Mouse (Mus musculus) brown adipose tissue, adult 24 weeks (tissue): Measurements from ENCODE around the gene Pms2. TPM values are rescaled to one million over a fixed set of nuclear protein-coding genes. Genes with fewer than 3 reads are reported as not detected.

Source experiments
- H3K27ac ChIP-seq: fragments of 200-500 bp; replicated peaks from 2 replicates; pipeline ENCODE4 v1.5.1; 2012; ENCODE audit warnings: low read depth, mild to moderate bottlenecking, low read length
- H3K4me1 ChIP-seq: fragments of 200-500 bp; 2 replicates; pipeline ENCODE4 v1.6.1; 2012; ENCODE audit warnings: low read length, mixed read lengths; ENCODE audit not compliant: control insufficient read depth, insufficient read depth, insufficient read length
- H3K4me3 ChIP-seq: fragments of 200-500 bp; 2 replicates; pipeline ENCODE4 v1.5.1; 2012; ENCODE audit warnings: low read depth, mild to moderate bottlenecking, low read length, moderate library complexity; ENCODE audit not compliant: insufficient read depth
- polyA plus RNA-seq: library from polyadenylated mRNA; stranded (reverse); fragments of >200 nt; gene quantifications from 2 replicates; pipeline ENCODE4 v1.2.4, GENCODE M21; 2012; ENCODE audit not compliant: missing spikeins, insufficient read depth, insufficient read length

Gene Pms2
- polyA plus RNA-seq = 2.9 and 3.0 TPM in 2 replicates

GRCm38 (mm10) chr5:143909417-143910400 lies at the start of gene Pms2, which contains the start of gene Aimp2:
TSS of gene Pms2 (plus strand) at chr5:143909964.
TSS of gene Aimp2 (minus strand) at chr5:143909847.
- peak within 1 kb of the TSS; percentile 11; the same call in 1 of the 2 replicates for H3K27ac ChIP-seq
- H3K4me3 ChIP-seq = peak within 1 kb of the TSS; percentile 72
- no peaks in the 10 kb centered on the region for H3K4me1 ChIP-seq

- H3K27ac ChIP-seq = no peak overlapping the region
- H3K4me1 ChIP-seq = no peaks in the 10 kb centered on the region
- H3K4me3 ChIP-seq = no peak overlapping the region
Measured at GRCm38 (mm10) chr5:143871547-143872169, 38.1 kb upstream of the Pms2 start.

GRCm38 (mm10) chr5:143874571-143874970 lies 35.2 kb upstream of the Pms2 start:
- H3K4me1 ChIP-seq = no peaks in the 10 kb centered on the region
- no peak overlapping the region for H3K4me3 ChIP-seq
- no peak overlapping the region for H3K27ac ChIP-seq

GRCm38 (mm10) chr5:143885274-143885673 lies 24.5 kb upstream of the Pms2 start:
- H3K27ac ChIP-seq = no peak overlapping the region
- H3K4me1 ChIP-seq = no peaks in the 10 kb centered on the region
- H3K4me3 ChIP-seq = no peak overlapping the region

GRCm38 (mm10) chr5:143890741-143891140 lies 19.0 kb upstream of the Pms2 start:
- Histone ChIP-seq H3K27ac (no peak overlapping the region), H3K4me3 (no peak overlapping the region), H3K4me1 (no peaks in the 10 kb centered on the region)

- H3K27ac ChIP-seq = no peak overlapping the region
- no peak overlapping the region for H3K4me3 ChIP-seq
- H3K4me1 ChIP-seq = no peaks in the 10 kb centered on the region
Measured at GRCm38 (mm10) chr5:143892255-143892886, 17.4 kb upstream of the Pms2 start.

- no peak overlapping the region for H3K27ac ChIP-seq
- no peaks in the 10 kb centered on the region for H3K4me1 ChIP-seq
- H3K4me3 ChIP-seq = no peak overlapping the region
Measured at GRCm38 (mm10) chr5:143893396-143893795, 16.4 kb upstream of the Pms2 start.

GRCm38 (mm10) chr5:143897635-143898330 lies 12.0 kb upstream of the Pms2 start, which contains the start of gene Ankrd61:
TSS of gene Ankrd61 (minus strand) at chr5:143897685.
- H3K27ac ChIP-seq = no peak within 1 kb of the TSS
- no peak within 1 kb of the TSS for H3K4me3 ChIP-seq
- H3K4me1 ChIP-seq = no peaks in the 10 kb centered on the region

- Histone ChIP-seq H3K4me3 (no peak overlapping the region), H3K27ac (no peak overlapping the region), H3K4me1 (no peaks in the 10 kb centered on the region)
Measured at GRCm38 (mm10) chr5:143902111-143902510, 7.7 kb upstream of the Pms2 start.

GRCm38 (mm10) chr5:143903813-143904212 lies 6.0 kb upstream of the Pms2 start:
- Histone ChIP-seq H3K4me1 (no peaks in the 10 kb centered on the region), H3K27ac (no peak overlapping the region), H3K4me3 (no peak overlapping the region)

GRCm38 (mm10) chr5:143906429-143906828 lies 3.3 kb upstream of the Pms2 start:
- Histone ChIP-seq H3K27ac (no peak overlapping the region), H3K4me3 (no peak overlapping the region), H3K4me1 (no peaks in the 10 kb centered on the region)

- H3K4me1 ChIP-seq = no peaks in the 10 kb centered on the region
- peak overlapping the region; percentile 62 for H3K4me3 ChIP-seq
- H3K27ac ChIP-seq = peak overlapping the region; percentile 11; the same call in 1 of the 2 replicates
Measured at GRCm38 (mm10) chr5:143908926-143909325, 838 bp upstream of the Pms2 start.

- no peak overlapping the region for H3K27ac ChIP-seq
- H3K4me3 ChIP-seq = no peak overlapping the region
- H3K4me1 ChIP-seq = no peaks in the 10 kb centered on the region
Measured at GRCm38 (mm10) chr5:143916221-143916620, 6.5 kb downstream of the Pms2 start.

- Histone ChIP-seq H3K4me3 (no peak overlapping the region), H3K4me1 (no peaks in the 10 kb centered on the region), H3K27ac (no peak overlapping the region)
Measured at GRCm38 (mm10) chr5:143917418-143917817, 7.7 kb downstream of the Pms2 start.
